Mouse (Mus musculus) Patski (cell line): ENCODE results near the gene Zdhhc22. TPM values are rescaled to one million over a fixed set of nuclear protein-coding genes. Genes with fewer than 3 reads are reported as not detected.

Experiments used
- ATAC-seq: fragments of 100-300 bp; one replicate; pipeline ENCODE4 v1.8.0; 2021
- CTCF ChIA-PET: fragments of 350-600 bp; sonication (Branson Sonifier 250); formaldehyde crosslinking; loops from one replicate; lab custom pipeline; 2022; ENCODE audit warnings: inconsistent platforms; lab: Charles Lee
- POLR2A ChIA-PET: fragments of 350-600 bp; sonication (Branson Sonifier 250); formaldehyde crosslinking; loops from one replicate; lab custom pipeline; 2022; ENCODE audit warnings: antibody characterized with exemption, inconsistent platforms; lab: Charles Lee
- DNase-seq: peaks from one replicate; pipeline ENCODE4 v3.0.0-alpha.2; 2011; ENCODE audit warnings: low read depth, low spot score
- H3K27me3 ChIP-seq: fragments of 371-371 bp; one replicate; pipeline ENCODE4 v1.5.1; 2021
- CTCF ChIP-seq: fragments of 100-300 bp; IDR thresholded peaks from one replicate; pipeline ENCODE4 v1.5.1; 2021
- in situ Hi-C: fragments of 300-500 bp; cut with MboI; formaldehyde crosslinking; loops from 3 replicates; pipeline ENCODE4 v1.11.1; 2018; ENCODE audit warnings: low pct_unique_long_range_greater_than_20kb, mixed read lengths
- polyA plus RNA-seq: library from polyadenylated mRNA; unstranded; gene quantifications from one replicate; pipeline ENCODE4 v1.2.3, GENCODE M21; 2021

The Zdhhc22 gene
- not detected for polyA plus RNA-seq

DNA sequence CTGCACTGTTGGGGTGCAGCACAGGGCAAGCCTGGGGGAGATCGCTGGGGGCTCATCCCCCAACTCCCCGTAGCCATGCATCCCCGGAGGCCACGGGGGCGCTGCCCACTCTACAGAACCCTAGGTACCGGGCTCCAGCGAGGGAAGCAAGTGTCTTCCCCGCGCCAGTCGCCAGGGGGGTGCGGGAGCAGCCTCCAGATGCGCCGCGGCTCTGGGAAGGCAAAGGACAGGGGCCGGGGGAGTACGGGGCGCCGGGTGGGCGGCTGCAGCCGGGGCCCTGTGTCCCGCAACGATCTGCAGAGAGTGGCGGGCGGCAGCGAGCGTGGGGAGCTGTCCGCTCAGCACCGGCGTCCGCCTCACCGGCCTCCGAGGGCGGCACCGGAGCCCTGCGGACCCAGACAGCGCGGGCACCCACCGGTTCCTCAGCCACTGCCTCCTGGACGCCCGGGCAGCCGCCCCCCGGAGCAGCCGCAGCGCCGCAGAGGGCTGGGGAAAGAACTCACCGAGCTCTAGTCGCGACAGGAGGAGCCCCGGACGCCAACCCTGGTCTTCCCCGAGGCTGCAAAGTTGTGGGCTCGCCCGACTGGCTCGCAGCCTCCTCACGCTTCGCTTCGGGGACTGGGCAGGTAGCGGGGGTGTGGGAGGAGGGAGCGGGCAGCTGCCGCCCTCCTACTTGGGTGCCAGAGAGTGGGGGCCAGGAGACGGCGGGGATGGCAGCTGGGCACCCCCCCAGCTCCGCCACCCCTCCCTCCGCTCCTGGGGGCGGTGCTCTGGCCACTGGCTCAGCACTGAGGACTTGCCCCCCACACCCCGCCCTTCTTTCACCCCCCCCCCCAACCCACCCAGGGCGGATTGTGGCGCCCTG is at the start of gene Zdhhc22:
Zdhhc22 (minus strand) TSS at position 541 of the 865 bp plus-strand sequence.
- TF ChIP-seq CTCF: no peak
- in situ Hi-C loops: no loop called here
- ChIA-PET CTCF (interaction anchor here (1.2 kb wide), 1 partner anchor 12 kb away, joined by 3 read pairs; no protein-coding TSS in a partner anchor), POLR2A (no interaction called here)
- peak; percentile 31 for ATAC-seq
- peaks cover 63% of the 10 kb centered on the region for H3K27me3 ChIP-seq
- DNase-seq: no peak

DNA sequence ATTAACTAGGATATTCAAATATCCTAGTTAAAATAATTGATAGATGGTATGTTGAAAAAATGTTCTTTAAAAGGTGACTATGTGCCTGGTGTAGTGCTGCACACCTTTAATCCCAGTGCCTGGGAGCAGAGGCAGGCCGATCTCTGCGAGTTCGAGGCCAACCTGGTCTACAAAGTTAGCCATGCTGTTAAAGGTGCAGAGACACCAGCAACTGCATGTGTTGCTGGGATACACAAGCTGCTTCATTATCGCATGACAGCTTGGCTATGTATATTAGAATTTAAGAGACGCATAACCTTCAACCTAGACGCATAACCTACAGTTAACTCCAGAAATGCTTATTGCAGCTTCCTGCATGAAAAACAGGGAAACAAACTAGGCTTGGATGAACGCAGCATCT is 46.4 kb upstream of the Zdhhc22 start:
- in situ Hi-C loops: loop anchor here (25.0 kb wide), 1 partner anchor 824 kb away; no protein-coding TSS in a partner anchor
- ChIA-PET POLR2A (no interaction called here), CTCF (no interaction called here)
- TF ChIP-seq CTCF: no peak
- peaks cover 9% of the 10 kb centered on the region for H3K27me3 ChIP-seq
- DNase-seq (no peak), ATAC-seq (no peak)

DNA sequence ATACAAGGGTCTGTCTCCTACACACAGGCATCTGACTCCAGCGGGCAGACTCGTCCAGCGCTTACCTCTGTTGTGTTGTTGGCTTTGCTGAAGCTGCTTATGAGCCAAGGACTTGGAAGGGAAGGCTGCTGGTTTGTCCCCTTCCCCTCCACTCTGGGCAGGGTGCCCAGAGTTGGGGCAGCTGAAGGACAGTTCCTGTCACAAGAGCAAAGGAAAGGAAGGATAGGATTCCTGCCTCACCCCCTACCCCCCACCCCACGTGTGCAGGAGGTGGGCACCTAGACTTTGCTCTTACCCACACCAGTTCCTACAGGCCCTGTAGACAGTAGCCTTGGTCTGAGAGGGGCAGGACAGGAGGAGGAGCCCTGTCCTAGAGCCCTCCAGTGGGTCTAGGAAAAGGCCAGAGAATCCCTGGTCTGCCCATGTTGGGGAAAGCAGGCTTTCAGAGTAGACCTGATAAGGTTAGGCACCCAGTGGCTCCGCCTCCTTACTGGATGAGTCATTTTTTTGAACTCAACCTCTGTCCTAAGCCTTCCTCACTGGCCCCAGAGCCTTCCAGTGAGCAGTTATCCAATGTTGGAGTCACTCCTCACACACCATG is 41.0 kb upstream of the Zdhhc22 start:
- ATAC-seq (no peak), DNase-seq (no peak)
- ChIA-PET CTCF (no interaction called here), POLR2A (no interaction called here)
- in situ Hi-C loops: loop anchor here (25.0 kb wide), 1 partner anchor 819 kb away; no protein-coding TSS in a partner anchor
- H3K27me3 ChIP-seq: peaks cover 23% of the 10 kb centered on the region
- TF ChIP-seq CTCF: no peak

DNA sequence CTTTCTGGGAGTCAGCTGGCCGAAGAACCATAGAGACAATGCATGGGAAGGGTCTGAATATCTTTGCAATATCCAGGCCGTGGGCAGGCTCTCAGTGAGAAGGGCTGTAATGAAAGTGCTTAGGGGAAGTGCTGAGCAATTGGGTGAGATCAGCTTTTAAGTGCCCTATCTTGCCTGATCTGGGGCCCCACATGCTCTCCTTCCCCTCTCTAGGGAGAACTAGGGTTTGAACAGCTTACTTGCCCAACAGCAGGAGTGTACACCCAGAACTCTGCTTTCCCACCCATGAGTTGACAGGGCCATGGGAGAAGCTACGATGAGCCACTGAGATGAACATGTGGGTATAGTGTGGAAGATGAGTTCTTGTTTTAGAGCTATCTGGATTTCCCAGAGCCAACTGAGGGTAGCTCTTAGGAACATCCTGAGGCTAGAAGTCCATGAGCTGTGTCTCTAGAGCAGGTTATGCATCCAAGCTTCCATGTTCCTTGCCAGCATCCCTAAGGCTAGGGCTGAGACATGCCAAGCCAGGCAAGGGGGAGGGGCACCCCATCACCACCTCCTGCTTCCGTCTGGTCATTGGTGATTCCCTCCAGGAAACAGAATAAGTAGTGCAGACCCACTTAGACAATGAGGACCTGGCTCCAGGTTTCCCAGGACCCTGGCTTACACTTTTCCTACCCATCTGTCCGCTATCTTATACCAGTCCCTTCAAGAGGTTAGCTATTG is 39.2 kb upstream of the Zdhhc22 start:
- no peak for TF ChIP-seq CTCF
- CTCF ChIA-PET: no interaction called here
- in situ Hi-C loops: loop anchor here (25.0 kb wide), 1 partner anchor 817 kb away; no protein-coding TSS in a partner anchor

DNA sequence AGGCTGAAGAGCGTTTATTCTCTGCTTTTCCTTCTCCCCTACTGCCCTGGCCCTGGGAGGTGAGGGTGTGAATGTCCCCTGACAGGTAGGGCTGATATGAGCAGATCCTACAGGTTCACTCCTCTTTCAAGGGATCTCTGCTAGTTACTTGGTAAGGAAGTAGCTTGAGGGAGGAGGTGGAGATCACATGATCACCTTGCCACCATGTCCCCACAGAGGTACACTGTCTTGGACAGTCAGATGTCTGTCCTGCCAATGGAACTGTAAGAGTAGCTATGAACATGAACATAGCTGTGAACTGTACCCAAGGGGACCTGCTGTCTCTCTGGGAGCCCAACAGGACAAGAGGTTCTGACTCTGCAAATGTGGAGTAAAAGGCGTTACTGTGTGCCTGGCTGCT is 37.8 kb upstream of the Zdhhc22 start:
- DNase-seq: no peak
- H3K27me3 ChIP-seq: peaks cover 48% of the 10 kb centered on the region
- no peak for TF ChIP-seq CTCF
- ChIA-PET POLR2A (no interaction called here), CTCF (no interaction called here)
- ATAC-seq: no peak
- in situ Hi-C loops: loop anchor here (25.0 kb wide), 1 partner anchor 816 kb away; no protein-coding TSS in a partner anchor

More for the DNA sequence above, 39.2 kb upstream of the Zdhhc22 start:
- ATAC-seq (no peak), DNase-seq (no peak)
- POLR2A ChIA-PET: no interaction called here
- H3K27me3 ChIP-seq: peaks cover 36% of the 10 kb centered on the region

DNA sequence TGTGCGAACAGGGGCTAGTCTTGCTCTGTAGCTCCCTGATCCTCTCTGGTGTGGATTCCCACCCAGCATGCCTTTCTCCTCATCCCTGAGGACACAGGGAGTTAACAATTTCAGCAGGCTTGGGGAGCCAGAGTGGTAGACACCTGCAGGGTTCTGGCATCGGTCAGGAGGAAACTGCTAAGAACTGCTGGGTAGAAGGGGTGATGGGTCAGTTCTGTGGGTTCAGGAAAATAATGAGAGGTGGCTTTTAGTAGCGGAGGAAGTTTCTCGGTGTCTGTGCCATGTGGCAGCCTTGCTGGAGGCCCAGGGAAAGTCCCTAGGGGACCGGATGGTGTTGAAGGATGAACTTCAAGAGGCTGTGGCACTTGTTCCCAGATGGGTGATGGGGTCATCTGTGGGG is 37.2 kb upstream of the Zdhhc22 start:
- CTCF ChIA-PET: no interaction called here
- in situ Hi-C loops: loop anchor here (25.0 kb wide), 1 partner anchor 815 kb away; no protein-coding TSS in a partner anchor
- peaks cover 48% of the 10 kb centered on the region for H3K27me3 ChIP-seq

DNA sequence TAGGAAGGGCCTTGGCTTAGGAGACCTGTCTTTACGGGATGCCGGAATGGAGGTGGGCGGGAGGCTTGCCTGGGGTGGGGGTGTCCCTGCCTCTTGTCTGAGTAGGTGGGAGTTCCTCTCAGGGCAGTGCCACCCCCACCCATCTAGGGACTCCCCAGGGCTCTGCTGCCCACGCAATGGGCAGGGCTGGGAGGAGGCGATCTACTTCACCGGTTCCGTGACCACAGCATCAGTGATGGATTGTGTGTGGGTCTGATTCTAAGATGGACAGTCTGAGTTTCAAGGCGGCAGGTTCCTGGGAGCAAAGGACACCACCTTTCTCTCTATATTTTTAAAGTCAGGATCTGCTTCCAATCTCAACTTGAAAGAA is 36.6 kb upstream of the Zdhhc22 start:
- ATAC-seq: no peak
- TF ChIP-seq CTCF: no peak
- in situ Hi-C loops: loop anchor here (25.0 kb wide), 1 partner anchor 815 kb away; no protein-coding TSS in a partner anchor
- POLR2A ChIA-PET: no interaction called here
- CTCF ChIA-PET: no interaction called here
- no peak for DNase-seq
- peaks cover 52% of the 10 kb centered on the region for H3K27me3 ChIP-seq

More for the DNA sequence above, 37.2 kb upstream of the Zdhhc22 start:
- ATAC-seq (no peak), DNase-seq (no peak)
- no peak for TF ChIP-seq CTCF
- POLR2A ChIA-PET: no interaction called here

DNA sequence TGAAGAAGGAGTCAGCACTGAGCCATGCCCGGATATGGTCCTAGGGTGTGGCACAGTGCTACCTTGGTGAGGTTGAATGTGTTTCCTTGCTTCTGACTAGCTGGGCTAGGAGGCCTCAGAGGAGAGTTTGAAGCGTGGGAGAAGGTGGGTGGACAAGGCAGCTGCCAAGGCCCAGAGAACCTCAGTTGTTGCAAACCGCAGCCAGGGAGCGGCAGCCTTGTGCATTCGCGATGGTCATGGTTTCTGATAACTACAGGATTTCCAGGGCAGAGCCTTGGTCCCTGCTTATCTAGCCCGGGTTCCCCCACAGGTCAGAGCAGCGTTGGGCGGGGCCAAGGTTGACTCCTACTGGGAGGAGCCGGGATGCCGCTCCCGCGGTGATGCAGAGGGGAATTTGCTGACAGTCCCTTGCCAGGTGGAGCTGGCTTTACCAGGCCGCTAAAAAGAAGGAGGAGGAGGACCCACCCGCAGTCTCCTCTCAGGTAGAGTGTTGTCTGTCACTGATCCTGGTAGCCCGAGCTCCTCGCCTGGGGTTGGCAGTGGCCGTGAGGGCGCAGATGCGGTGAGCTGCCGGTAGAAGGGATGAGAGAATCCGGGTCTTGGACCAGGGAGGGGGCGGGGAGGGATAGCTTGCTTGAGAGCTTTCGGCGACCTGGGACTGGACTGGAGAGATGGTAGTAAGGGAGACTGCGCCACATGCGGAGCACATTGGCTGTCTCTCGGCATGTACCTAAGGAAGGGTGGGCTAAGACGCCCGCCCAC is 36.1 kb upstream of the Zdhhc22 start:
- TF ChIP-seq CTCF: no peak
- ATAC-seq: peak; percentile 18
- CTCF ChIA-PET: no interaction called here
- in situ Hi-C loops: loop anchor here (25.0 kb wide), 1 partner anchor 814 kb away; no protein-coding TSS in a partner anchor
- POLR2A ChIA-PET: no interaction called here
- H3K27me3 ChIP-seq: peaks cover 49% of the 10 kb centered on the region
- DNase-seq: no peak

DNA sequence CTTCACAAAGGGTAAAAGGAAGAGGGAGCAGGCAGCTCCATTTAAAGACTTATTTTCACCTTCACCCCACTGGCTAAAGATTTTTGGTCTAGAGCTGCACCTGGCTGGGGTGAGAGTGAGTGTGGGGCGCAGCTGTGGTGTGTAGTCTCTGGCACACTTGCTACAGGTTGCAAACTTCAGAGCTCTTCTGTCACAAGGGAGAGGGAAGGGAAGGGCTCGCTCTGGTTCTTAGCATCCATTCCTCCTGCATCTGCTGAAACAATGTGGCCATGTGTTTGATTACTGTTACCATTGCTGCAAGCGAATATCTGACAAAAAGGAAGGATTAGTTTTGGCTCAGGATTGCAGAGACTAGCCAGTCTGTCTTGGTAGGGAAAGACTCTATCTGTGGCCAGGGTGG is 33.2 kb upstream of the Zdhhc22 start:
- ATAC-seq: no peak
- in situ Hi-C loops: no loop called here
- ChIA-PET CTCF (no interaction called here), POLR2A (no interaction called here)
- DNase-seq: no peak
- H3K27me3 ChIP-seq: peaks cover 51% of the 10 kb centered on the region
- TF ChIP-seq CTCF: no peak

DNA sequence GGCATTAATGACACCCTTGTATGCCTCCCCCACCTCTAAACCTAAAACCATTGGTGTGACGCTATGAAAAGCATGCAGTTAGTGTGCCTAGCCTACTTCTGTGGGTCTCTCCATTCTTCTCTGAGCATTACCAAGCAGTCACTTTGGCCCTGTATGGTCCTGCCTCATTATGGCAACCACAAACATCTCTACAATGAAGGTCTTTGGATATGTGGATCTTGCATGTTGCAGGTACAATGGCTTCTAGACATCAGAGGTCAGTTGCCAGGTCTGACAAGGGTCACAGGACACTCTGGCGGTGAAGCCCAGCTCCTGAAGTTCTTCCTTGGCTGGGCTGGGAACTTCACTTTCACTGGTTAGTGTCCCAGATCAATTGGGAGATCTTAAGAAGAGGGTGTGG is 31.8 kb upstream of the Zdhhc22 start:
- DNase-seq: no peak
- in situ Hi-C loops: no loop called here
- CTCF ChIA-PET: no interaction called here
- TF ChIP-seq CTCF: no peak
- POLR2A ChIA-PET: no interaction called here
- peaks cover 56% of the 10 kb centered on the region for H3K27me3 ChIP-seq
- no peak for ATAC-seq
